Mouse (Mus musculus): ENCODE data around the gene 1810013L24Rik.

- TF ChIP-seq USF1 (IDR thresholded peaks at IDR 0.05; ENCODE audit: low read depth) (no peak), REST (IDR thresholded peaks at IDR 0.05; ENCODE audit: insufficient read depth, insufficient read length) (no peak), TCF12 (IDR thresholded peaks at IDR 0.05; ENCODE audit: insufficient read depth, poor library complexity, severe bottlenecking) (no peak), POLR2A (IDR thresholded peaks at IDR 0.05; ENCODE audit: insufficient read length, low read depth) (no peak), SRF (IDR thresholded peaks at IDR 0.05; ENCODE audit: control insufficient read depth, insufficient read length, low read depth) (no peak), E2F4 (IDR thresholded peaks at IDR 0.05; ENCODE audit: insufficient read depth) (no peak), POLR2AphosphoS2 (IDR thresholded peaks at IDR 0.05; ENCODE audit: insufficient read length, low read depth) (no peak)
These were observed 42.6 kb downstream of the 1810013L24Rik start for GRCm38 (mm10) chr16:8872486-8872885.
